Mouse (Mus musculus) midbrain, embryonic 14.5 days (tissue): Measurements from ENCODE around the gene Gm21985. TPM values are rescaled to one million over a fixed set of nuclear protein-coding genes. Genes with fewer than 3 reads are reported as not detected.
"Not testable (repeated sequence)": the region's sequence is repeated elsewhere in the genome, so short reads cannot be mapped to it uniquely, and the experiment has no call there.

ENCODE experiments used
- ATAC-seq: fragments of 200-750 bp; cut with Nextera tagmentation; 2 replicates; pipeline ENCODE4 v1.8.0; 2017; ENCODE audit warnings: moderate number of reproducible peaks, moderate library complexity; ENCODE audit not compliant: low FRiP score, low TSS enrichment
- DNase-seq: peaks from one replicate; pipeline ENCODE4 v3.0.0-alpha.2; 2015
- H3K27ac ChIP-seq: fragments of 300-500 bp; sonication (generic); replicated peaks from 2 replicates; pipeline ENCODE4 v1.5.1; 2014; ENCODE audit warnings: mild to moderate bottlenecking, low read depth, low read length, moderate library complexity
- H3K27me3 ChIP-seq: fragments of 300-500 bp; sonication (generic); 2 replicates; pipeline ENCODE4 v1.6.1; 2014; ENCODE audit warnings: low read length, control low read depth, mixed read lengths; ENCODE audit not compliant: control insufficient read depth, insufficient read depth
- H3K36me3 ChIP-seq: fragments of 300-500 bp; sonication (generic); 2 replicates; pipeline ENCODE4 v1.6.1; 2014; ENCODE audit warnings: low read length, control low read depth; ENCODE audit not compliant: control insufficient read depth, insufficient read depth
- H3K4me1 ChIP-seq: fragments of 300-500 bp; sonication (generic); 2 replicates; pipeline ENCODE4 v1.6.1; 2014; ENCODE audit warnings: mild to moderate bottlenecking, antibody characterized with exemption, low read length, control low read depth; ENCODE audit not compliant: control insufficient read depth, insufficient read depth
- H3K4me2 ChIP-seq: fragments of 300-500 bp; sonication (generic); 2 replicates; pipeline ENCODE4 v1.6.1; 2014; ENCODE audit warnings: mild to moderate bottlenecking, low read length, moderate library complexity
- H3K4me3 ChIP-seq: fragments of 300-500 bp; sonication (generic); replicated peaks from 2 replicates; pipeline ENCODE4 v1.5.1; 2014; ENCODE audit warnings: low read depth, low read length
- H3K9ac ChIP-seq: fragments of 300-500 bp; sonication (generic); replicated peaks from 2 replicates; pipeline ENCODE4 v1.6.1; 2014; ENCODE audit warnings: mild to moderate bottlenecking, low read length, moderate library complexity
- H3K9me3 ChIP-seq: fragments of 300-500 bp; sonication (generic); 2 replicates; pipeline ENCODE4 v1.6.1; 2016; ENCODE audit warnings: low read length, control low read depth, mixed read lengths; ENCODE audit not compliant: control insufficient read depth
- WGBS: fragments of 180-500 bp; shearing (Covaris S2); extraction: QIAGEN DNeasy Blood & Tissue Kit; methylation state at CpG from one replicate; pipeline ENCODE4 v1.1.7; 2014; 5-methylcytosine and 5-hydroxymethylcytosine counted together
- polyA plus RNA-seq: library from polyadenylated mRNA; unstranded; fragments of >200 nt; fragmentation: Nextera tagmentation; extraction: Ambion mirVana; gene quantifications from 2 replicates; pipeline ENCODE4 v1.2.1, GENCODE M21; 2014

The Gm21985 gene
- polyA plus RNA-seq, 1 experiment from 2014 or later = not detected

- no peaks in the 10 kb centered on the region for H3K4me1 ChIP-seq
- H3K27me3 ChIP-seq = no peaks in the 10 kb centered on the region
- no peak overlapping the region for H3K4me2 ChIP-seq
- DNase-seq (no peak), ATAC-seq (no peak)
- no peak overlapping the region for H3K27ac ChIP-seq
- 94% methylated on average over 5 of the region's 5 CpGs for WGBS
- H3K9me3 ChIP-seq = no peaks in the 10 kb centered on the region
- no peak overlapping the region for H3K9ac ChIP-seq
- no peak overlapping the region for H3K4me3 ChIP-seq
- no peaks in the 10 kb centered on the region for H3K36me3 ChIP-seq
Measured at GRCm38 (mm10) chr2:112390843-112391242, 124.7 kb downstream of the Gm21985 start.

DNA sequence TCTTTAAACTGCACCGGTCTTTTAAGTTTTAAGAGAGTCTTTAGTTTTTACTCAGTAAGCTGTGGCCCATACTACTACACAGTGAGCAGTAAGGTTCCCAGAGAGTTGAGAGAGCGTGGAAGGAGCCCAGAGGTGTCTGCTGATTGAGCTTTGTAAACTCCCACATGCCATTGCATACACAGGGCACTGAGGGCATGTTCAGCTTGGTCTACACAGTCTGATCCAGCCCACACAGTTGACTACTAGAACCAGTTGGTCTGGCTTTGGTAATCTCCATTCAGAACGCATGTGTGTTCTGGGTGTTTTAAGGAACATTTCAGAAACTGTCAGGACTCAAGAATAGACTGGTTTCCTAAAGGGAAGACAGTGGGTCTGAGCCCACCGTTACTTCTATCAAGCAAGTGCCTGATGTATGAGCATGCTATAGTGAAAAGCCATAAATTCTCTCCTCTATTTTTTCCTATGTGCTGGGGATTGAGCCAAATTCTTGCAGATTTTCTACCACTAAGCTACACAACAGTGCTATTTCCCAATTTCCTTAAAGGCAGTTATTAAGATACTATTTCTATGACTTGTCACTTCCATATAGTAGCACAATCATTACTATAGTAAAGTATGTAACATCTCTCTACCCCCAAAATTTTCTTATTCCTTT, 125.4 kb downstream of the Gm21985 start:
- H3K4me1 ChIP-seq = no peaks in the 10 kb centered on the region
- ATAC-seq (no peak), DNase-seq (no peak)
- no peaks in the 10 kb centered on the region for H3K27me3 ChIP-seq
- no peak overlapping the region for H3K4me3 ChIP-seq
- WGBS = 95% methylated on average over 4 of the region's 4 CpGs
- H3K4me2 ChIP-seq = no peak overlapping the region
- no peaks in the 10 kb centered on the region for H3K9me3 ChIP-seq
- no peak overlapping the region for H3K27ac ChIP-seq
- no peaks in the 10 kb centered on the region for H3K36me3 ChIP-seq
- H3K9ac ChIP-seq = no peak overlapping the region

GRCm38 (mm10) chr2:112392689-112393088, 126.6 kb downstream of the Gm21985 start:
- Histone ChIP-seq H3K4me3 (no peak overlapping the region), H3K27me3 (no peaks in the 10 kb centered on the region), H3K9me3 (no peaks in the 10 kb centered on the region), H3K4me1 (no peaks in the 10 kb centered on the region), H3K9ac (no peak overlapping the region), H3K27ac (no peak overlapping the region), H3K4me2 (no peak overlapping the region), H3K36me3 (no peaks in the 10 kb centered on the region)
- ATAC-seq = no peak
- 91% methylated on average over 1 of the region's 1 CpGs for WGBS
- no peak for DNase-seq

DNA sequence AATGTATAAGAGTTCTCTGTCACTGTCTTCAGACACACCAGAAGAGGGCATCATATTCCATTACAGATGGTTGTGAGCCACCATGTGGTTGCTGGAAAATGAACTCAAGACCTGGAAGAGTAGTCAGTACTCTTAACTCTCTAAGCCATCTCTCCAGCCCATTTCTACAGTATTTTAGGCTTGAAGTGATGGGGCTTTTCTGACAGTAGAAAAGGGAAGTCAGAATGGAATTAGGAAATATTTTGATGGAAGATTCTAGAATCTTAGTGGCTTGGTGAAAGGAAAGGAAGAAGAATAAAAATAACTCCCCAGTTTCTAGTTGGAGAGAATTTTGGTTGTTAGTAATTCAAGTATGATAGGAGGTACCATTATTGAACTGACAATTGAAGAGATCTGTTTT, 127.8 kb downstream of the Gm21985 start:
- Histone ChIP-seq H3K36me3 (no peaks in the 10 kb centered on the region), H3K9me3 (no peaks in the 10 kb centered on the region), H3K27ac (no peak overlapping the region), H3K4me3 (no peak overlapping the region), H3K27me3 (no peaks in the 10 kb centered on the region), H3K4me1 (no peaks in the 10 kb centered on the region), H3K9ac (no peak overlapping the region), H3K4me2 (no peak overlapping the region)
- no peak for DNase-seq
- ATAC-seq = no peak

GRCm38 (mm10) chr2:112396649-112397048, 130.5 kb downstream of the Gm21985 start:
- WGBS = 93% methylated on average over 1 of the region's 1 CpGs
- Histone ChIP-seq H3K27me3 (no peaks in the 10 kb centered on the region), H3K4me1 (no peaks in the 10 kb centered on the region), H3K4me2 (no peak overlapping the region), H3K9me3 (no peaks in the 10 kb centered on the region), H3K9ac (no peak overlapping the region), H3K4me3 (no peak overlapping the region), H3K27ac (no peak overlapping the region), H3K36me3 (no peaks in the 10 kb centered on the region)
- no peak for ATAC-seq
- no peak for DNase-seq

- DNase-seq (no peak), ATAC-seq (no peak)
- Histone ChIP-seq H3K9me3 (no peaks in the 10 kb centered on the region), H3K4me2 (no peak overlapping the region), H3K9ac (no peak overlapping the region), H3K27ac (no peak overlapping the region), H3K4me1 (no peaks in the 10 kb centered on the region), H3K36me3 (peaks cover 37% of the 10 kb centered on the region), H3K27me3 (no peaks in the 10 kb centered on the region), H3K4me3 (no peak overlapping the region)
- WGBS = 92% methylated on average over 3 of the region's 3 CpGs
Measured at GRCm38 (mm10) chr2:112407030-112407429, 140.9 kb downstream of the Gm21985 start.

- no peaks in the 10 kb centered on the region for H3K4me1 ChIP-seq
- DNase-seq (no peak), ATAC-seq (no peak)
- H3K27ac ChIP-seq = no peak overlapping the region
- WGBS = 71% methylated on average over 3 of the region's 3 CpGs
- no peaks in the 10 kb centered on the region for H3K27me3 ChIP-seq
- H3K9me3 ChIP-seq = no peaks in the 10 kb centered on the region
- H3K4me2 ChIP-seq = no peak overlapping the region
- no peak overlapping the region for H3K9ac ChIP-seq
- H3K36me3 ChIP-seq = no peaks in the 10 kb centered on the region
- H3K4me3 ChIP-seq = no peak overlapping the region
Measured at GRCm38 (mm10) chr2:112425308-112425707, 159.2 kb downstream of the Gm21985 start.

- not testable (repeated sequence) for H3K9me3 ChIP-seq, H3K27ac ChIP-seq, H3K27me3 ChIP-seq, H3K4me3 ChIP-seq, H3K9ac ChIP-seq, H3K4me2 ChIP-seq, DNase-seq, H3K4me1 ChIP-seq, ATAC-seq, H3K36me3 ChIP-seq
- 92% methylated on average over 3 of the region's 3 CpGs for WGBS
Measured at GRCm38 (mm10) chr2:112428534-112428933, 162.4 kb downstream of the Gm21985 start.

DNA sequence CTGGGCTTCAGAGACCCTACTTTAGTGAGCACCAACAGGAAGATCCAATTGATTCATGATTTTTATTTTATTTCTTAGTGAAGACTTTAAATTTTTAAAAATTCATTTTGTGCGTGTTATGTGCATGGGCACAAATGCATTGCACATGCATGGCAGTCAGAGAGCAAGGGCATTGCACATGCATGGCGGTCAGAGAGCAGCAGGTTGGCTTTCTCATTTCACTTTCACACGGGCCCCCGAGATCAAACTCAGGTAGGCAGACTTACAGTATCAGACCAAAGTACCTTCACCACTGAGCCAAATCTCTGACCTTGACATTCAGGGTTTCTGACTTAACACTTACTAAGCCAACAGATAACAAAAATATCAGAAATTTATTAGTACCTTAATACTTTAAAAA, 163.6 kb downstream of the Gm21985 start:
- Histone ChIP-seq H3K27ac (no peak overlapping the region), H3K9me3 (no peaks in the 10 kb centered on the region), H3K4me1 (no peaks in the 10 kb centered on the region), H3K9ac (no peak overlapping the region), H3K4me2 (no peak overlapping the region), H3K36me3 (no peaks in the 10 kb centered on the region), H3K4me3 (no peak overlapping the region), H3K27me3 (no peaks in the 10 kb centered on the region)
- ATAC-seq = no peak
- DNase-seq = no peak
- WGBS = 94% methylated on average over 4 of the region's 4 CpGs
